Mouse (Mus musculus): Measurements from ENCODE around the gene Cd37.

- TF ChIP-seq CTCF (conservative IDR thresholded peaks at IDR 0.05; ENCODE audit: low read length) (no peak), NANOG (IDR thresholded peaks at IDR 0.05; ENCODE audit: borderline replicate concordance, low read length) (no peak), POU5F1 (IDR thresholded peaks at IDR 0.05; ENCODE audit: borderline replicate concordance, low read length) (no peak)
Observed at GRCm38 (mm10) chr7:45191161-45191560, 47.8 kb downstream of the Cd37 start.

Data from E14TG2a.4 (cell line).